Mouse (Mus musculus): ENCODE data around the gene Kmo.

Kmo gene

DNA sequence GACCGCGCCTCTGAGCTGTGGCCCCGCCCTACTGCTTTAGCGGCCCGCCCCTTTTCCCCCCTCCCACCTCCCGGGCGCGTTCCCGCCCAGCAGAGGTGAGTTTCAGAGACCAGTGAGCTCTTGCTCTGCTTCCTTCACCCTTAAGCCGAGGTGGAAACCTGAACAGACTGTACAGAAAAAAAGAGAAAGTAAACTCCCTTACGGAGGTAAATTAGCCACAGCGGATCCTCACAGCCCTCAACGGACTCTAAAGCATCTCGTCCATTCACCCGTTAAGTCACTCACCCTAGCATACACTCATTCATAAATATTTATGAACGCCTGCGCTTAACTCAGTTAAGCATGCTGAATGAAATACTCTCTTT is 72.8 kb downstream of the Kmo start:
- in situ Hi-C loops (cut with MboI, MseI) = loop anchor here (5.0 to 25.0 kb wide), 2 partner anchors 61 to 1769 kb away; no protein-coding TSS in a partner anchor

- in situ Hi-C loops (cut with MboI, MseI) = loop anchor here (5.0 to 25.0 kb wide), 2 partner anchors 61 to 1769 kb away; no protein-coding TSS in a partner anchor
Measured at GRCm38 (mm10) chr1:175693429-175693960, 73.3 kb downstream of the Kmo start.

DNA sequence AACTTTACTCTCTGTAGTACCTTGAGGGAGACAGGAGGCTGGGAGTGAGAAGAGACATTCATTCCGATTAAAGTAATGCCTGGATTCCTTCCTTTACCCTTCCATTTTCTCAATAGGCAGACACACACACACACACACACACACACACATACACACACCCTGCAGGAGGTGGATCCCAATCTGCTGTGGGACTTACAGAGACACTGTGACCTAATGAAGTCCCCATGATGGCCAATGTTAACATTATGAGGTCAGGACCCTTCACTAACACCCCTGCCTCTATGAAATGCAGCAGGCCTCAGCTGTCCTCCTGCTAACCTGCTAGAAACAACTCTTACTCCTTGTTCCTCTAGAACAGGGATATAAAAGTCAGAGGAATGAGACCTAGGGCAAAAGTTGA is 78.1 kb downstream of the Kmo start, which contains the start of gene Wdr64:
Wdr64 (plus strand) TSS at position 301 of the 400 bp plus-strand sequence.
- in situ Hi-C loops (cut with MboI, MseI) = loop anchor here (25.0 kb wide), 1 partner anchor 1764 kb away; no protein-coding TSS in a partner anchor

- in situ Hi-C loops (cut with MboI, MseI) = loop anchor here (25.0 kb wide), 1 partner anchor 1763 kb away; no protein-coding TSS in a partner anchor
Measured at GRCm38 (mm10) chr1:175699375-175699774, 79.2 kb downstream of the Kmo start.

DNA sequence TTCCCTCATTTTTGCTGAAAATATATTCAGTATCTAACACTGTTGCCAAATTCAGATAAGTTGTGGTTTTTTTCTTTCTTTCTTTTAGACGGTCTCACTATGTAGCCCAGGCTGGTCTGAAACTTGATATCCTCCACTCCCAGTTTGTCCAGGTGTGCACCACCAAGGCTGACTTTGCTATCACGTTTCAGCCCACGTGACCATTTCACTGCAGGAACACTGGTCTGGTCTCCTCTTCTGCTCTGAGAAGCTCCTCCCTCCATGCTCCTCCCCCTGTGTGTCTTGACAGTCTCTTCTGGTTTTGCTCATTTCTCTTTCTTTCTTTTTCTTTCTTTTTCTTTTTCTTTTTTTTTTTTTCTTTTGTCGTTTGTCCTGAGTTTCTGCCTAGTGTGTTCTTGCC is 79.6 kb downstream of the Kmo start:
- in situ Hi-C loops (cut with MboI, MseI) = loop anchor here (10.0 to 25.0 kb wide), 2 partner anchors 175 to 1763 kb away; no protein-coding TSS in a partner anchor

- in situ Hi-C loops (cut with MboI, MseI) = loop anchor here (10.0 kb wide), 1 partner anchor 174 kb away; no protein-coding TSS in a partner anchor
Measured at GRCm38 (mm10) chr1:175701145-175701544, 81.0 kb downstream of the Kmo start.

- in situ Hi-C loops (cut with MboI, MseI) = loop anchor here (10.0 kb wide), 1 partner anchor 167 kb away; no protein-coding TSS in a partner anchor
Measured at GRCm38 (mm10) chr1:175707599-175707998, 87.4 kb downstream of the Kmo start.

DNA sequence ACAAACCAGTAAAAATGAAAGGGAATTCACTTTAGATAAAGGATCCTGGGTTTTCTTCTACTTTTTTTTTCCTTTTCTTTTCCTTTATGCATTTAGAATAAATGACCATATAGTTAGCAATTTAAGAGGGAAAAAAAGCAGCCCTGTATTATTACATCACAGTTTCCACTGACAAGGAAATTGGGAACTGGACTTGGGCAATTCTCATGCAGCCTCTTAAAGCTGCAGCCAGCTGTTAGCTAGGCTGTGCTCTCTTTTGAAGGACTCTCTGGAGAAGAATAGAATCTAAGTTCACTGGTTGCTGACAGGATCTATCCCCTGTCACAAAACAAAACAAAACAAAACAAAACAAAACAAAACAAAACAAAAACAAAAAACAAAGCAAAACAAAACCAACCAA is 87.8 kb downstream of the Kmo start:
- in situ Hi-C loops (cut with MboI, MseI) = loop anchor here (10.0 kb wide), 1 partner anchor 167 kb away; no protein-coding TSS in a partner anchor
